Comparison of ENCODE assay signal across 8 mouse cellular contexts in the genomic region with DNA sequence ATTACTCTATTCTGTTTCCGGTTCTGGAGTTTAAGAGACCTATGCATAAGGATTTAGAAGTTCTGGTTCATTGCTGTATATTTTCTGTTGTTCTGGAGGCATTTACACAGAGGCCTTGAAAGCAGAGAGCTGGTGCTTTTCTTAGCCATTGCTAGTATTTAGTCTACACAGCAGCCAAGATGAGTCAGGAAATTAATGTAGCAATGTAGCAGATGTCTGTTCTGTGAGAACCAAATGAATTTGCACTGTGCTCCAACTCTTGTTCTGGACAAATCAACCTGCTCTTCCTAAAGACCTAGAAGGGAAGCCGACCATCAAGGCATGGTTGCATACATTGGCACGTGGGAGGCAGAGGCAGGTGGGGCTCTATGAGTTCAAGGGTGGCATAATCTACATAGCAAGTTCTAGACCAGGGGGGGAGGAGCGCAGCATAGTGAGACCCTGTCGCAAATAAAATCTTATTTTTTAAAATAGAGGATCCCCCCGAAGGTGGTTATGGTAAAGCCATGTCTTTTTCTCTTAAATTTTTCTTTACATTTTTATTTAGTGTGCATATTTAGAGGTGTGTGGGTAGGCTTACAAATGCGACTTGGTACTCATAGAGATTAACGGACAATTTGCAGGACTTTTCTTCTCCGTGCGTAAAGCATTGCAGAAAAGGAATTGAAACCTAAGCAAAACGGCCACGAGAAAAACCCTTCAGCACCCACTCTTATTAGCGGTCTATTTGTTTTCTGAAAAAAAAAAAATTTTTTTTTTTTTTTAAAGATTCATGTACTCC. TPM values are rescaled to one million over a fixed set of nuclear protein-coding genes. Genes with fewer than 3 reads are reported as not detected.
A peak's percentile ranks its signal among the peaks of the same experiment; 100 is the strongest.
DNase-seq lines count a peak whose midpoint lies in the region; ATAC-seq and TF ChIP-seq lines count a peak whose summit lies in the region.

No protein-coding gene starts in this region.

- H3K9me3 ChIP-seq in lung, postnatal 0 days (ENCODE audit: low read length): no peaks in the 10 kb centered on the region
- no peaks in the 10 kb centered on the region for H3K9me3 ChIP-seq in limb, embryonic 10.5 days (replicated peaks)

- no peak for DNase-seq in cerebellum, adult 2 months
- no peak for DNase-seq in cerebellum, adult 8-10 months
- DNase-seq in lung, postnatal 0 days (ENCODE audit: low spot score): peak; percentile 11
- no peak for DNase-seq in lung, adult 18-20 months
- no peak for DNase-seq in limb, embryonic 10.5 days (ENCODE audit: low spot score)
- no peak for DNase-seq in thymus, postnatal 25 days
- no peak for DNase-seq in adrenal gland, adult 2 months

- peak overlapping the region; percentile 99 for H3K4me2 ChIP-seq in lung, postnatal 0 days (replicated peaks; ENCODE audit: low read depth, low read length)

- ATAC-seq in lung, postnatal 0 days: no peak

- WGBS in cerebellum, adult 2 months: 59% methylated on average over 13 of the region's 13 CpGs
- 52% methylated on average over 13 of the region's 13 CpGs for WGBS in lung, postnatal 0 days
- 75% methylated on average over 13 of the region's 13 CpGs for WGBS in limb, embryonic 10.5 days
- 68% methylated on average over 13 of the region's 13 CpGs for WGBS in small intestine, adult 2 months

- TF ChIP-seq CTCF in cerebellum, adult 2 months (IDR thresholded peaks at IDR 0.05; ENCODE audit: borderline replicate concordance, insufficient read depth, low read depth, low read length): no peak
- TF ChIP-seq CTCF in lung, postnatal 0 days (IDR thresholded peaks at IDR 0.05): no peak
- no peak for TF ChIP-seq CTCF in small intestine, adult 2 months (IDR thresholded peaks at IDR 0.05; ENCODE audit: extremely low read depth, insufficient read length, insufficient replicate concordance, low read depth, low read length)

- no peak overlapping the region for H3K27ac ChIP-seq in cerebellum, adult 2 months (ENCODE audit: insufficient read depth, low read length)
- H3K27ac ChIP-seq in lung, postnatal 0 days (ENCODE audit: low read length): no peak overlapping the region
- 0 out of 2 replicates have a peak overlapping the region, but pooled peaks have one; percentile 98 for H3K27ac ChIP-seq in limb, embryonic 10.5 days
- H3K27ac ChIP-seq in small intestine, adult 2 months (ENCODE audit: insufficient read depth, low read depth, low read length): no peak overlapping the region

- H3K4me3 ChIP-seq in cerebellum, adult 2 months (replicated peaks; ENCODE audit: insufficient read depth, low read depth, low read length): peak overlapping the region; percentile 90
- H3K4me3 ChIP-seq in lung, postnatal 0 days (ENCODE audit: low read depth, low read length): peak overlapping the region; percentile 73
- H3K4me3 ChIP-seq in limb, embryonic 10.5 days: peak overlapping the region; percentile 87
- H3K4me3 ChIP-seq in small intestine, adult 2 months (ENCODE audit: low read depth, low read length): peak overlapping the region; percentile 77

- H3K36me3 ChIP-seq in lung, postnatal 0 days (ENCODE audit: insufficient read depth, low read length): no peaks in the 10 kb centered on the region
- H3K36me3 ChIP-seq in limb, embryonic 10.5 days: peaks cover 22% of the 10 kb centered on the region
- H3K36me3 ChIP-seq in small intestine, adult 2 months (ENCODE audit: control insufficient read depth, insufficient read depth, low read length): peaks cover 2% of the 10 kb centered on the region; the same call in 1 of the 2 replicates

- peak overlapping the region; percentile 64 for H3K9ac ChIP-seq in lung, postnatal 0 days (replicated peaks; ENCODE audit: low read depth)

- no peak for TF ChIP-seq EP300 in lung, postnatal 0 days (IDR thresholded peaks at IDR 0.05)

- no peaks in the 10 kb centered on the region for H3K27me3 ChIP-seq in cerebellum, adult 2 months (ENCODE audit: control insufficient read depth, insufficient read depth, low read length)
- no peaks in the 10 kb centered on the region for H3K27me3 ChIP-seq in lung, postnatal 0 days (replicated peaks; ENCODE audit: insufficient read depth, low read length)
- no peaks in the 10 kb centered on the region for H3K27me3 ChIP-seq in limb, embryonic 10.5 days (ENCODE audit: low read depth, poor library complexity, severe bottlenecking)
- no peaks in the 10 kb centered on the region for H3K27me3 ChIP-seq in small intestine, adult 2 months (ENCODE audit: control insufficient read depth, insufficient read depth, low read length)

- H3K4me1 ChIP-seq in cerebellum, adult 2 months (ENCODE audit: control insufficient read depth, insufficient read depth, low read length): no peaks in the 10 kb centered on the region
- H3K4me1 ChIP-seq in lung, postnatal 0 days (ENCODE audit: insufficient read depth, low read depth, low read length): no peaks in the 10 kb centered on the region
- H3K4me1 ChIP-seq in limb, embryonic 10.5 days: peaks cover 10% of the 10 kb centered on the region
- no peaks in the 10 kb centered on the region; the same call in 1 of the 2 replicates for H3K4me1 ChIP-seq in small intestine, adult 2 months (ENCODE audit: control insufficient read depth, insufficient read depth, insufficient read length, low read length)

- no peak for TF ChIP-seq POLR2A in cerebellum, adult 2 months (IDR thresholded peaks at IDR 0.05; ENCODE audit: borderline replicate concordance, insufficient read depth, low read length)
- no peak for TF ChIP-seq POLR2A in small intestine, adult 2 months (IDR thresholded peaks at IDR 0.05; ENCODE audit: low read depth, low read length)

RNA-seq across cellular contexts. Expression of a gene that starts 1.1 kb away (rescaled TPM):
- polyA plus RNA-seq in cerebellum, adult 2 months (2012; rRNA removed): 1.9 and 2.9 TPM in 2 replicates
- polyA plus RNA-seq in lung, postnatal 0 days (2015; fragmentation: Nextera tagmentation; extraction: Ambion mirVana): 5.1 and 5.2 TPM in 2 replicates
- polyA plus RNA-seq in limb, embryonic 10.5 days (2016; fragmentation: Nextera tagmentation; extraction: Ambion mirVana): 88.9 and 91.6 TPM in 2 replicates
- 0.18 and 0.82 TPM in 2 replicates for polyA plus RNA-seq in small intestine, adult 2 months (2012; rRNA removed)
- 1 to 10 TPM; 3.4 to 6.8 TPM for total RNA-seq in adrenal gland, adult 2 months (2021)
- polyA plus RNA-seq in adrenal gland, adult 2 months (2012; rRNA removed): 0.18 and 0.31 TPM in 2 replicates

Comparison
In these comparisons a context has a peak if more than half of its experiments do, and no peak if none do; other contexts are left out.
1. RNA of a gene that starts 1.1 kb away (polyA plus RNA-seq): 88.9 to 91.6 TPM in limb, embryonic 10.5 days; 5.1 to 5.2 TPM in lung, postnatal 0 days, 1.9 to 2.9 TPM in cerebellum, adult 2 months, 0.18 to 0.82 TPM in small intestine, adult 2 months and 0.18 to 0.31 TPM in adrenal gland, adult 2 months; every median in the first group is over 10 times any median in the second.
2. Peak in every context shown above with its lines, with median percentiles within 50 percentile points of each other: H3K4me3 ChIP-seq.